Mouse (Mus musculus) lung, embryonic 15.5 days (tissue): ENCODE results near the gene Casp3. TPM values are rescaled to one million over a fixed set of nuclear protein-coding genes. Genes with fewer than 3 reads are reported as not detected.

Source experiments
- polyA plus RNA-seq: library from polyadenylated mRNA; unstranded; fragments of >200 nt; fragmentation: Nextera tagmentation; extraction: Ambion mirVana; gene quantifications from 2 replicates; pipeline ENCODE4 v1.2.1, GENCODE M21; 2015

The Casp3 gene
- polyA plus RNA-seq, 1 experiment from 2014 or later, result 99.2 TPM

Other genes starting within 250 kb of the Casp3 start
- 20.7 and 22.1 TPM in 2 replicates for gene Acsl1, start 146.3 kb upstream of the Casp3 start, polyA plus RNA-seq
- 19.2 TPM in 2 replicates for gene Cenpu, start 65.3 kb upstream of the Casp3 start, polyA plus RNA-seq
- gene Primpol, start 79 bp upstream of the Casp3 start, polyA plus RNA-seq, result 10.5 and 13.4 TPM in 2 replicates
- 30.2 and 33.7 TPM in 2 replicates for gene Irf2, start 122.4 kb downstream of the Casp3 start, polyA plus RNA-seq